Mouse (Mus musculus) kidney, embryonic 15.5 days (tissue): ENCODE data around the gene Cypt15. TPM values are rescaled to one million over a fixed set of nuclear protein-coding genes. Genes with fewer than 3 reads are reported as not detected.
"Not testable (repeated sequence)": the region's sequence is repeated elsewhere in the genome, so short reads cannot be mapped to it uniquely, and the experiment has no call there.

Experiments used
- ATAC-seq: fragments of 200-750 bp; cut with Nextera tagmentation; replicated peaks from 2 replicates; pipeline ENCODE4 v1.8.0; 2017; ENCODE audit warnings: moderate TSS enrichment; ENCODE audit not compliant: low FRiP score
- H3K27ac ChIP-seq: fragments of 300-500 bp; sonication (generic); 2 replicates; pipeline ENCODE4 v1.5.1; 2015; ENCODE audit warnings: mild to moderate bottlenecking, inconsistent platforms
- H3K27me3 ChIP-seq: fragments of 300-500 bp; sonication (generic); 2 replicates; pipeline ENCODE4 v1.6.1; 2015; ENCODE audit warnings: inconsistent platforms
- H3K36me3 ChIP-seq: fragments of 300-500 bp; sonication (generic); 2 replicates; pipeline ENCODE4 v1.6.1; 2015; ENCODE audit warnings: inconsistent platforms
- H3K4me1 ChIP-seq: fragments of 300-500 bp; sonication (generic); 2 replicates; pipeline ENCODE4 v1.6.1; 2015; ENCODE audit warnings: inconsistent platforms
- H3K4me2 ChIP-seq: fragments of 300-500 bp; sonication (generic); 2 replicates; pipeline ENCODE4 v1.6.1; 2015; ENCODE audit warnings: moderate library complexity, mild to moderate bottlenecking, inconsistent platforms
- H3K4me3 ChIP-seq: fragments of 300-500 bp; sonication (generic); replicated peaks from 2 replicates; pipeline ENCODE4 v1.5.1; 2015; ENCODE audit warnings: mild to moderate bottlenecking, inconsistent platforms
- H3K9ac ChIP-seq: fragments of 300-500 bp; sonication (generic); 2 replicates; pipeline ENCODE4 v1.6.1; 2015; ENCODE audit warnings: mild to moderate bottlenecking, inconsistent platforms
- H3K9me3 ChIP-seq: fragments of 300-500 bp; sonication (generic); replicated peaks from 2 replicates; pipeline ENCODE4 v1.6.1; 2016; ENCODE audit warnings: inconsistent platforms
- whole genome bisulfite sequencing: fragments of 180-500 bp; shearing (Covaris S2); methylation state at CpG from one replicate; pipeline ENCODE4 v1.1.7; 2015; ENCODE audit warnings: mixed read lengths; 5-methylcytosine and 5-hydroxymethylcytosine counted together
- polyA plus RNA-seq: library from polyadenylated mRNA; unstranded; fragments of >200 nt; fragmentation: Nextera tagmentation; extraction: Ambion mirVana; gene quantifications from 2 replicates; pipeline ENCODE4 v1.2.1, GENCODE M21; 2015

Gene Cypt15
- polyA plus RNA-seq: not detected in 2 replicates

GRCm38 (mm10) chrX:39345967-39346366 lies at the start of gene Cypt15:
Cypt15 (plus strand) TSS chrX:39346267.
- H3K27me3 ChIP-seq, H3K9ac ChIP-seq, H3K36me3 ChIP-seq, H3K4me2 ChIP-seq, H3K9me3 ChIP-seq, H3K4me1 ChIP-seq, H3K4me3 ChIP-seq, H3K27ac ChIP-seq, ATAC-seq: not testable (repeated sequence)
- WGBS: 83% methylated on average over 1 of the region's 1 CpGs

GRCm38 (mm10) chrX:39370932-39371331 lies 24.9 kb downstream of the Cypt15 start:
- no peaks in the 10 kb centered on the region for H3K27me3 ChIP-seq
- H3K36me3 ChIP-seq: no peaks in the 10 kb centered on the region
- H3K9ac ChIP-seq: no peak overlapping the region
- H3K9me3 ChIP-seq: no peaks in the 10 kb centered on the region
- H3K4me2 ChIP-seq: no peak overlapping the region
- H3K4me3 ChIP-seq: no peak overlapping the region
- 62% methylated on average over 2 of the region's 2 CpGs for WGBS
- ATAC-seq: no peak
- no peaks in the 10 kb centered on the region for H3K4me1 ChIP-seq
- H3K27ac ChIP-seq: no peak overlapping the region

- no peak overlapping the region for H3K9ac ChIP-seq
- H3K27me3 ChIP-seq: no peaks in the 10 kb centered on the region
- no peaks in the 10 kb centered on the region for H3K9me3 ChIP-seq
- H3K4me1 ChIP-seq: no peaks in the 10 kb centered on the region
- no peak for ATAC-seq
- no peak overlapping the region for H3K4me2 ChIP-seq
- no peak overlapping the region for H3K4me3 ChIP-seq
- no peaks in the 10 kb centered on the region for H3K36me3 ChIP-seq
- H3K27ac ChIP-seq: no peak overlapping the region
- WGBS: 80% methylated on average over 2 of the region's 2 CpGs
Observed at GRCm38 (mm10) chrX:39378830-39379229, 32.8 kb downstream of the Cypt15 start.

- H3K9ac ChIP-seq: no peak overlapping the region
- no peak for ATAC-seq
Observed at GRCm38 (mm10) chrX:39383806-39384205, 37.7 kb downstream of the Cypt15 start.

More at GRCm38 (mm10) chrX:39383806-39384205, 37.7 kb downstream of the Cypt15 start:
- Histone ChIP-seq H3K27ac (no peak overlapping the region), H3K4me2 (no peak overlapping the region), H3K4me1 (no peaks in the 10 kb centered on the region), H3K9me3 (no peaks in the 10 kb centered on the region), H3K36me3 (no peaks in the 10 kb centered on the region), H3K27me3 (no peaks in the 10 kb centered on the region), H3K4me3 (no peak overlapping the region)
- 33% methylated on average over 2 of the region's 2 CpGs for WGBS
